In the genomic region with DNA sequence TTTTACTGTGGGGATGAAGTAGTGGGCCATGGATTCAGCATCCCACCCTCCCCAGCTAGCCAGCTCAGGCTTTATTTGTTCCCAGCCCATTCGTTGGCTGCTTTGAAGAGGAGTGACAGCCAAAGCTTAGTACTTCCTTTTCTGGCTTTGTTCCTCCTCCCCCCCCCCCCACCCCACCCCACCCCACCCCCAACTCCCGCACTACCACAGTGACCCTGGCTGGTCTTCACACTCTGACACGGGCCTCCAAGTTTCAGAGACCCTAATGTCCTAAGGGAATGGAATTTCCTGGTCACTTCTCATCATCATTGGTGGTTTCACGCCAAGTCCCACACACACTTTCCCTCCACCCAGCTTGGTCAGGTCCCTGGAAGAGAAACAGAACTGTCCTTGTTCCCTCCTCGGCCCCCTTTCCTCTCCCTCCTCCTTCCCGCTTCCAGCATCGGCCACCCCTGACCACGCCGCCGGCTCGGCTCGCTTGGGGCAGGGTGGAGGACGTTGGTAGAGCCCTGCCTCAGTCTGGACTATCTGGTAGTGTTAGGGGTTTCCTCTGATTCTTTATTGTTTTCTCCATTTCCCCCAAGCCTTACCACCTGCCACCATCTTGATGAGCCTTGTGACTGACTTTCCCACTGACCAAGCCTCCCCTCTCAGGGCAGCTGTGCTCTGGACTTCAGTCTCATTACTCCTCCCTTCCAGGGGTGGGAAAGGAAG, we compare ENCODE assay signal across 8 mouse cellular contexts. TPM values are rescaled to one million over a fixed set of nuclear protein-coding genes. Genes with fewer than 3 reads are reported as not detected.
DNase-seq lines count a peak whose midpoint lies in the region; ATAC-seq and TF ChIP-seq lines count a peak whose summit lies in the region.

No protein-coding gene starts in this region.

- H3K4me3 ChIP-seq in embryonic facial prominence, embryonic 10.5 days = peak overlapping the region; percentile 97
- peak overlapping the region; percentile 67 to 95 for H3K4me3 ChIP-seq in heart, embryonic 14.5 days (ENCODE audit: control insufficient read depth in 1 of 2, insufficient read depth in 1 of 2, low read depth in 1 of 2, low read length in 2 of 2)
- H3K4me3 ChIP-seq in liver, embryonic 12.5 days = peak overlapping the region; percentile 70
- H3K4me3 ChIP-seq in myocyte = peak overlapping the region; percentile 94

- peaks cover 81% of the 10 kb centered on the region for H3K79me2 ChIP-seq in myocyte (ENCODE audit: control insufficient read depth, insufficient read depth)

- H3K4me1 ChIP-seq in embryonic facial prominence, embryonic 10.5 days = peaks cover 53% of the 10 kb centered on the region
- H3K4me1 ChIP-seq in heart, embryonic 14.5 days (ENCODE audit: control insufficient read depth in 2 of 2, insufficient read depth in 2 of 2, low read length in 2 of 2) = peaks cover 17 to 36% of the 10 kb centered on the region in 2 experiments
- peaks cover 60% of the 10 kb centered on the region for H3K4me1 ChIP-seq in liver, embryonic 12.5 days

- H3K9ac ChIP-seq in heart, embryonic 14.5 days (ENCODE audit: low read length) = peak overlapping the region; percentile 97
- H3K9ac ChIP-seq in liver, embryonic 12.5 days = peak overlapping the region; percentile 87

- H3K27ac ChIP-seq in embryonic facial prominence, embryonic 10.5 days (replicated peaks) = peak overlapping the region; percentile 96
- peak overlapping the region; percentile 87 to 97 for H3K27ac ChIP-seq in heart, embryonic 14.5 days (replicated peaks in 1 of 2; ENCODE audit: control insufficient read depth in 1 of 2, insufficient read depth in 1 of 2, low read depth in 2 of 2, low read length in 2 of 2)
- peak overlapping the region; percentile 86 for H3K27ac ChIP-seq in liver, embryonic 12.5 days

- WGBS in embryonic facial prominence, embryonic 10.5 days = 2% methylated on average over 13 of the region's 13 CpGs
- 8% methylated on average over 13 of the region's 13 CpGs for WGBS in heart, embryonic 14.5 days
- under 1% methylated on average over 13 of the region's 13 CpGs for WGBS in liver, embryonic 12.5 days (ENCODE audit: insufficient replicate concordance)

- H3K27me3 ChIP-seq in embryonic facial prominence, embryonic 10.5 days (replicated peaks; ENCODE audit: low read depth, poor library complexity, severe bottlenecking) = no peaks in the 10 kb centered on the region
- no peaks in the 10 kb centered on the region for H3K27me3 ChIP-seq in heart, embryonic 14.5 days (ENCODE audit: control insufficient read depth, insufficient read depth, low read length)
- no peaks in the 10 kb centered on the region for H3K27me3 ChIP-seq in liver, embryonic 12.5 days (replicated peaks)
- no peaks in the 10 kb centered on the region for H3K27me3 ChIP-seq in myocyte (ENCODE audit: control insufficient read depth, insufficient read depth, insufficient read length)

- DNase-seq in ovary, postnatal 36 days (ENCODE audit: low spot score) = peak; percentile 52
- DNase-seq in ovary, postnatal 10 days (ENCODE audit: low spot score) = no peak
- peak; percentile 62 for DNase-seq in embryonic facial prominence, embryonic 10.5 days (ENCODE audit: low spot score)
- peak; percentile 67 for DNase-seq in kidney, postnatal 10 days
- DNase-seq in testis, postnatal 10 days (ENCODE audit: low spot score) = peak; percentile 67

- H3ac ChIP-seq in myocyte (ENCODE audit: control insufficient read depth, insufficient read length) = peak overlapping the region; percentile 75

- peak; percentile 55 for TF ChIP-seq POLR2A in myocyte (IDR thresholded peaks at IDR 0.05; ENCODE audit: insufficient read length, low read depth)

- H3K4me2 ChIP-seq in heart, embryonic 14.5 days (ENCODE audit: low read length) = peak overlapping the region; percentile 77
- peak overlapping the region; percentile 95 for H3K4me2 ChIP-seq in liver, embryonic 12.5 days
- H3K4me2 ChIP-seq in myocyte (ENCODE audit: low read depth) = peak overlapping the region; percentile 95

- peak; percentile 34 for ATAC-seq in heart, embryonic 14.5 days (ENCODE audit: insufficient number of reproducible peaks, insufficient read depth, low FRiP score, low read depth)
- no peak for ATAC-seq in liver, embryonic 12.5 days

- peaks cover 54% of the 10 kb centered on the region for H3K36me3 ChIP-seq in embryonic facial prominence, embryonic 10.5 days (replicated peaks)
- H3K36me3 ChIP-seq in heart, embryonic 14.5 days (ENCODE audit: control insufficient read depth, insufficient read depth, low read length) = peaks cover 41% of the 10 kb centered on the region
- H3K36me3 ChIP-seq in liver, embryonic 12.5 days = peaks cover 49% of the 10 kb centered on the region
- peaks cover 25% of the 10 kb centered on the region for H3K36me3 ChIP-seq in myocyte (ENCODE audit: control insufficient read depth, insufficient read depth)

- H3K9me3 ChIP-seq in embryonic facial prominence, embryonic 10.5 days = no peaks in the 10 kb centered on the region; the same call in 1 of the 2 replicates
- no peaks in the 10 kb centered on the region for H3K9me3 ChIP-seq in heart, embryonic 14.5 days (ENCODE audit: control insufficient read depth, low read length)
- no peaks in the 10 kb centered on the region for H3K9me3 ChIP-seq in liver, embryonic 12.5 days (replicated peaks)

TF ChIP-seq in myocyte, 11 proteins besides CTCF, POLR2A, EP300 and RAD21:
- TF ChIP-seq MYOD1 (IDR thresholded peaks at IDR 0.05; ENCODE audit: control insufficient read depth in 1 of 3, insufficient read length in 2 of 3, low read depth in 2 of 3) (peak in 2 of 3 experiments; percentile 54 to 58), POLR2AphosphoS2 (IDR thresholded peaks at IDR 0.05; ENCODE audit: insufficient read length, low read depth) (peak; percentile 2), MYOG (IDR thresholded peaks at IDR 0.05; ENCODE audit: control insufficient read depth in 1 of 3, insufficient read depth in 1 of 3, insufficient read length in 2 of 3, low read depth in 2 of 3) (peak in 2 of 3 experiments; percentile 52 to 55), TCF12 (IDR thresholded peaks at IDR 0.05; ENCODE audit: insufficient read depth, poor library complexity, severe bottlenecking) (no peak)
TF ChIP-seq in myocyte: peak in this region for 3.

RNA-seq across cellular contexts. Expression of gene Cdc42se1, which starts 1.4 kb away (rescaled TPM):
- 91.1 and 91.2 TPM in 2 replicates for polyA plus RNA-seq in embryonic facial prominence, embryonic 10.5 days (2016; fragmentation: Nextera tagmentation; extraction: Ambion mirVana)
- polyA plus RNA-seq in heart, embryonic 14.5 days (2014; fragmentation: Nextera tagmentation; extraction: Ambion mirVana) = 61.7 and 63.3 TPM in 2 replicates
- 59.6 and 60.9 TPM in 2 replicates for polyA plus RNA-seq in liver, embryonic 12.5 days (2016; fragmentation: Nextera tagmentation; extraction: Ambion mirVana)
- polyA plus RNA-seq in myocyte (2012; fragmentation: generic; extraction: Trizol) = 61.5 TPM

RNA-seq across cellular contexts. Expression of gene Mllt11, which starts 2.0 kb away (rescaled TPM):
- 29.9 and 35.2 TPM in 2 replicates for polyA plus RNA-seq in embryonic facial prominence, embryonic 10.5 days (2016; fragmentation: Nextera tagmentation; extraction: Ambion mirVana)
- 12.6 and 14.2 TPM in 2 replicates for polyA plus RNA-seq in heart, embryonic 14.5 days (2014; fragmentation: Nextera tagmentation; extraction: Ambion mirVana)
- 4.3 and 4.5 TPM in 2 replicates for polyA plus RNA-seq in liver, embryonic 12.5 days (2016; fragmentation: Nextera tagmentation; extraction: Ambion mirVana)
- 51.9 TPM for polyA plus RNA-seq in myocyte (2012; fragmentation: generic; extraction: Trizol)

RNA-seq across cellular contexts. Expression of gene Gm128, which starts 11.5 kb away (rescaled TPM):
- 0.38 and 0.45 TPM in 2 replicates for polyA plus RNA-seq in embryonic facial prominence, embryonic 10.5 days (2016; fragmentation: Nextera tagmentation; extraction: Ambion mirVana)
- polyA plus RNA-seq in heart, embryonic 14.5 days (2014; fragmentation: Nextera tagmentation; extraction: Ambion mirVana) = 0.23 and 0.46 TPM in 2 replicates
- polyA plus RNA-seq in liver, embryonic 12.5 days (2016; fragmentation: Nextera tagmentation; extraction: Ambion mirVana) = 0.33 and 0.38 TPM in 2 replicates
- 0.04 TPM for polyA plus RNA-seq in myocyte (2012; fragmentation: generic; extraction: Trizol)

RNA-seq across cellular contexts. Expression of gene Gabpb2, which starts 12.2 kb away (rescaled TPM):
- polyA plus RNA-seq in embryonic facial prominence, embryonic 10.5 days (2016; fragmentation: Nextera tagmentation; extraction: Ambion mirVana) = 12.0 and 12.5 TPM in 2 replicates
- 6.6 and 7.9 TPM in 2 replicates for polyA plus RNA-seq in heart, embryonic 14.5 days (2014; fragmentation: Nextera tagmentation; extraction: Ambion mirVana)
- polyA plus RNA-seq in liver, embryonic 12.5 days (2016; fragmentation: Nextera tagmentation; extraction: Ambion mirVana) = 11.0 and 11.4 TPM in 2 replicates
- 3.3 TPM for polyA plus RNA-seq in myocyte (2012; fragmentation: generic; extraction: Trizol)

RNA-seq across cellular contexts. Expression of gene Bnipl, which starts 21.1 kb away (rescaled TPM):
- 0.99 and 2.0 TPM in 2 replicates for polyA plus RNA-seq in embryonic facial prominence, embryonic 10.5 days (2016; fragmentation: Nextera tagmentation; extraction: Ambion mirVana)
- not detected in 2 replicates for polyA plus RNA-seq in heart, embryonic 14.5 days (2014; fragmentation: Nextera tagmentation; extraction: Ambion mirVana)
- not detected in 2 replicates for polyA plus RNA-seq in liver, embryonic 12.5 days (2016; fragmentation: Nextera tagmentation; extraction: Ambion mirVana)
- 0.31 TPM for polyA plus RNA-seq in myocyte (2012; fragmentation: generic; extraction: Trizol)
